Mouse (Mus musculus): ENCODE results near the gene Rabgap1l.

The Rabgap1l gene

GRCm38 (mm10) chr1:160378367-160378766, 414.6 kb downstream of the Rabgap1l start:
- in situ Hi-C loops (cut with MboI, MseI) = no loop called here

- in situ Hi-C loops (cut with MboI, MseI) = no loop called here
These were observed 415.4 kb downstream of the Rabgap1l start for GRCm38 (mm10) chr1:160377337-160378336.

GRCm38 (mm10) chr1:160374490-160374889, 418.5 kb downstream of the Rabgap1l start:
- in situ Hi-C loops (cut with MboI, MseI) = no loop called here

- in situ Hi-C loops (cut with MboI, MseI) = no loop called here
These were observed 419.7 kb downstream of the Rabgap1l start for GRCm38 (mm10) chr1:160373306-160373705.

- in situ Hi-C loops (cut with MboI, MseI) = no loop called here
These were observed 421.3 kb downstream of the Rabgap1l start for GRCm38 (mm10) chr1:160371696-160372095.

- in situ Hi-C loops (cut with MboI, MseI) = no loop called here
These were observed 422.5 kb downstream of the Rabgap1l start for GRCm38 (mm10) chr1:160370552-160370951.

GRCm38 (mm10) chr1:160366615-160367014, 426.4 kb downstream of the Rabgap1l start:
- in situ Hi-C loops (cut with MboI, MseI) = no loop called here

GRCm38 (mm10) chr1:160357268-160357667, 435.7 kb downstream of the Rabgap1l start:
- in situ Hi-C loops (cut with MboI, MseI) = no loop called here

- in situ Hi-C loops (cut with MboI, MseI) = no loop called here
These were observed 439.1 kb downstream of the Rabgap1l start for GRCm38 (mm10) chr1:160353732-160354455.

- in situ Hi-C loops (cut with MboI, MseI) = no loop called here
These were observed 440.7 kb downstream of the Rabgap1l start for GRCm38 (mm10) chr1:160352309-160352708.

- in situ Hi-C loops (cut with MboI, MseI) = no loop called here
These were observed 441.2 kb downstream of the Rabgap1l start for GRCm38 (mm10) chr1:160351880-160352234.

GRCm38 (mm10) chr1:160351146-160351879, 441.7 kb downstream of the Rabgap1l start:
- in situ Hi-C loops (cut with MboI, MseI) = no loop called here

- in situ Hi-C loops (cut with MboI, MseI) = no loop called here
These were observed 452.4 kb downstream of the Rabgap1l start for GRCm38 (mm10) chr1:160340653-160341052.

GRCm38 (mm10) chr1:160339374-160339773, 453.6 kb downstream of the Rabgap1l start:
- in situ Hi-C loops (cut with MboI, MseI) = no loop called here

GRCm38 (mm10) chr1:160334791-160335190, 458.2 kb downstream of the Rabgap1l start:
- in situ Hi-C loops (cut with MboI, MseI) = no loop called here

- in situ Hi-C loops (cut with MboI, MseI) = no loop called here
These were observed 462.2 kb downstream of the Rabgap1l start for GRCm38 (mm10) chr1:160330828-160331227.

GRCm38 (mm10) chr1:160330222-160330621, 462.8 kb downstream of the Rabgap1l start:
- in situ Hi-C loops (cut with MboI, MseI) = no loop called here

GRCm38 (mm10) chr1:160329788-160330187, 463.2 kb downstream of the Rabgap1l start:
- in situ Hi-C loops (cut with MboI, MseI) = no loop called here

- in situ Hi-C loops (cut with MboI, MseI) = no loop called here
These were observed 465.5 kb downstream of the Rabgap1l start for GRCm38 (mm10) chr1:160327531-160327930.

- in situ Hi-C loops (cut with MboI, MseI) = no loop called here
These were observed 467.5 kb downstream of the Rabgap1l start for GRCm38 (mm10) chr1:160325542-160325941.

GRCm38 (mm10) chr1:160320690-160321089, 472.3 kb downstream of the Rabgap1l start:
- in situ Hi-C loops (cut with MboI, MseI) = no loop called here

Measured in T-helper 2 cell (primary cell).